Mouse (Mus musculus) embryonic facial prominence, embryonic 11.5 days (tissue): ENCODE data around the gene Muc13. TPM values are rescaled to one million over a fixed set of nuclear protein-coding genes. Genes with fewer than 3 reads are reported as not detected.
A peak's percentile ranks its signal among the peaks of the same experiment; 100 is the strongest.

Experiments used
- ATAC-seq: fragments of 200-750 bp; cut with Nextera tagmentation; replicated peaks from 2 replicates; pipeline ENCODE4 v1.8.0; 2017; ENCODE audit warnings: low read depth; ENCODE audit not compliant: insufficient number of reproducible peaks, low FRiP score, low TSS enrichment
- DNase-seq: peaks from one replicate; pipeline ENCODE4 v3.0.0-alpha.2; 2015; ENCODE audit warnings: low spot score
- H3K27ac ChIP-seq: fragments of 300-500 bp; sonication (generic); replicated peaks from 2 replicates; pipeline ENCODE4 v1.5.1; 2014; ENCODE audit warnings: mild to moderate bottlenecking, low read depth, low read length, control low read depth
- H3K27me3 ChIP-seq: fragments of 300-500 bp; sonication (generic); 2 replicates; pipeline ENCODE4 v1.6.1; 2014; ENCODE audit warnings: mild to moderate bottlenecking, low read length, moderate library complexity, mixed read lengths; ENCODE audit not compliant: control insufficient read depth, insufficient read depth
- H3K36me3 ChIP-seq: fragments of 300-500 bp; sonication (generic); replicated peaks from 2 replicates; pipeline ENCODE4 v1.6.1; 2014; ENCODE audit warnings: low read depth, mild to moderate bottlenecking, low read length, moderate library complexity, mixed read lengths; ENCODE audit not compliant: control insufficient read depth, insufficient read depth
- H3K4me1 ChIP-seq: fragments of 300-500 bp; sonication (generic); 2 replicates; pipeline ENCODE4 v1.6.1; 2014; ENCODE audit warnings: low read length, mixed read lengths; ENCODE audit not compliant: control insufficient read depth, insufficient read depth
- H3K4me2 ChIP-seq: fragments of 300-500 bp; sonication (generic); 2 replicates; pipeline ENCODE4 v1.6.1; 2014; ENCODE audit warnings: low read depth, mild to moderate bottlenecking, control low read depth, low read length, moderate library complexity
- H3K4me3 ChIP-seq: fragments of 300-500 bp; sonication (generic); 2 replicates; pipeline ENCODE4 v1.5.1; 2014; ENCODE audit warnings: low read depth, low read length, control low read depth
- H3K9ac ChIP-seq: fragments of 300-500 bp; sonication (generic); replicated peaks from 2 replicates; pipeline ENCODE4 v1.6.1; 2014; ENCODE audit warnings: mild to moderate bottlenecking, control low read depth, low read length
- H3K9me3 ChIP-seq: fragments of 300-500 bp; sonication (generic); replicated peaks from 2 replicates; pipeline ENCODE4 v1.6.1; 2016; ENCODE audit warnings: mild to moderate bottlenecking, low read length, inconsistent platforms, mixed read lengths; ENCODE audit not compliant: control insufficient read depth
- WGBS: fragments of 180-500 bp; shearing (Covaris S2); extraction: QIAGEN DNeasy Blood & Tissue Kit; methylation state at CpG from one replicate; pipeline ENCODE4 v1.1.7; 2014; 5-methylcytosine and 5-hydroxymethylcytosine counted together
- polyA plus RNA-seq: library from polyadenylated mRNA; unstranded; fragments of >200 nt; fragmentation: Nextera tagmentation; extraction: Ambion mirVana; gene quantifications from 2 replicates; pipeline ENCODE4 v1.2.1, GENCODE M21; 2014

The Muc13 gene
- 0.21 and 0.34 TPM in 2 replicates for polyA plus RNA-seq

DNA sequence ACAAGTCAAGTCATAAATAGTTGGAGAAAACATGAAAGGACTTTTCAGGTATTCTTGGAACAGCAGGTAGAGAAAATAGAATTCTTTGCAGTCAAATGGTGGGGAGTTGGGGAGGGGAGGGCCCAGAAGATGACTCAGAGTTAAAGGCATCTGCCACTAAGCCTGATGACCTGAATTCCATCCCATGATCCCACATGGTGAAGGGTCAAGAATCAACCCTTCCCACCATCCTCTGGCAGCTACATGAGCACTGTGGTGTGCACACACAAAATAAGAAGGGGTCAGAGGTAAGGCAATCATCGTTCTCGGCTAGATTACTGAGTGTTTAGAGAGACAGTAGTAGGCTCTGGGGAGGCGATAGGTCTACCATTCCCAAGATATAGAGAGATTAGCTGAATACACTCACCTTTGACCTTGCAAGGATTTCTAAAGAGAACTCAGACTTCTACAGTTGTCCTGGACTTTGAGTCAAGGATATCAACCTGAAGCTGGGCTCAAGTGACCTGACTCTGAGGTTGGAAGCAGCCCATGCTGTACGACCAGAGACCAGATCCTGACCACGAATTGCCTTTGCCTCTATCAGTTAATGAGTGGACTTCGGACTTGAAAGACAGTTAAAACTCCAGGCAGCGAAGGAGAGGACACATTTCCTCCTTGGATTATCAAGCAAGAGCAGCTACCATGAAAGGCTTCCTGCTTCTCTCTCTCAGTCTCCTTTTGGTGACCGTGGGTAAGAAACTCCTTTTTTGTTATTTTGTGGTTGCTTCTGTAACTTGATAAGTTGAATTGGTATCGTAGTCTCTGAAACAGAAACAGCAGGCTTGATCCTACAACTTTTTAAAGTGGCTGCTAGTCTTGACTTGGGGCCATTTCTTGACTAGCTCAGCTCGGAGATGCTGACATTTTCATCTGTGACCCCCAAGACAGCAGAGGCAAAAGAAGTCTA lies at the start of gene Muc13:
TSS of gene Muc13 (plus strand) at position 192 of the 946 bp plus-strand sequence.
- Histone ChIP-seq H3K9ac (no peak within 1 kb of the TSS), H3K4me1 (no peaks in the 10 kb centered on the region), H3K27ac (no peak within 1 kb of the TSS), H3K27me3 (no peaks in the 10 kb centered on the region), H3K4me2 (no peak within 1 kb of the TSS), H3K4me3 (no peak within 1 kb of the TSS), H3K36me3 (no peaks in the 10 kb centered on the region), H3K9me3 (no peaks in the 10 kb centered on the region)
- DNase-seq = no peak
- ATAC-seq = no peak
- WGBS = 88% methylated on average over 10 of the region's 10 CpGs

DNA sequence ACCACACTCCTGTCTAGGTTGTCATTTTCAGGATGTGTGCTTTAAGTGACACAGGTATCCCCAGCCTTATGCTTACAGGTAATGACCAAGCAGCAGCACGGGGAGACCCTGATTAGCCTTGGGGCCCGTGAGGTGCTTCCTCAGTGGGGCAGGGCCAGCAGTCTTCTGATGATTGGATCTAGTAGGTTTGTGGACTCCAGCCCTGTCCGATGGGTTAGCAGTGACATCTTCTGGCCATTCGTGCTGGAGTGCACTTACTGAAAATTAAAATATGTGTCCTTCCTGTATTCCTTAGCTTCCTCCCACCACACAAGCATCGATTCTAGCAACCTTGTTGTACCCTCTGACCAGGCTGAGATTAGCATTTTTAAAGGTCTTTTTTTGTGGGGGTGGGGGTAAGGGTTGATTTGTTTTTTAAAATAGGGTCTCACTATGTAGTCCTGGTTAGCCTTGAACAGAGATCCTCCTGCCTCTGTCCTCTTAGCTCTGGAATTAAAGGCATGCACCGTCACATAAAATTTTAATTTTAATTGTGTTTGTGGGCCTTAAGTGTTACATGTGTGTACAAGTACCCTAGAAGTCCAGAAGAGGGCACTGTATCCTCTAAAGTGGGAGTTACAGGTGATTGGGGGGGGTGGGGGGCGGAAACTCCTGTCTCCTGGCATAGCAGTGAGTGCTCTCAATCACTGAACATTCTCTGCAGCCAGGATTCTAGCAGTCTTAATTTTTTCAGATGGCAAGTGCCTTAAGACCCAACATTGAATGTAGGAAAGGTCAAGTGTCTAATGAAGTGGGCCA lies 49.0 kb upstream of the Muc13 start:
- Histone ChIP-seq H3K36me3 (no peaks in the 10 kb centered on the region), H3K27ac (no peak overlapping the region), H3K27me3 (no peaks in the 10 kb centered on the region), H3K9me3 (no peaks in the 10 kb centered on the region), H3K4me2 (no peak overlapping the region), H3K4me1 (peaks cover 2% of the 10 kb centered on the region; the same call in 1 of the 2 replicates), H3K4me3 (no peak overlapping the region), H3K9ac (no peak overlapping the region)
- ATAC-seq = no peak
- DNase-seq = peak; percentile 49
- WGBS = 60% methylated on average over 7 of the region's 7 CpGs

DNA sequence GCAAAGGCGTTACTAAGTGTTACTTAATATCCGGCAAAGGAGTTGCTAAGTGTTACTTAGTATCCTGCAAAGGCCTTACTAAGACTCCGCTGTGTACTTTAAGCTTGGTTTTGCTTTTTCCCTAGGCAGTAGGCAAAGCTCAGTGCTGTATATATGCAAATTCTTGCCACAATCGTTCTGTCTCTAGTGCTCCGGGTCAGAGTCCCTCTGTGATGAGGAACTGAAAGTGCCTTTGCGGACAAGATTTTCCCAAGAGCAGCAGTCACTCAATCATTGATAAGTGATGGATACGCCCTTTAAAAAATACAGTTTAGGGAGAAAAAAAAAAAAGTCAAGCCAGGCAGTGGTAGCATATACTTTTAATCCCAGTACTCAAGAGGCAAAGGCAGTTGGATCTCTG lies 48.4 kb upstream of the Muc13 start:
- no peaks in the 10 kb centered on the region for H3K27me3 ChIP-seq
- H3K4me2 ChIP-seq = no peak overlapping the region
- no peak overlapping the region for H3K4me3 ChIP-seq
- DNase-seq (no peak), ATAC-seq (no peak)
- 84% methylated on average over 7 of the region's 7 CpGs for WGBS
- no peak overlapping the region for H3K27ac ChIP-seq
- H3K9me3 ChIP-seq = no peaks in the 10 kb centered on the region
- no peak overlapping the region for H3K9ac ChIP-seq
- no peaks in the 10 kb centered on the region for H3K4me1 ChIP-seq
- no peaks in the 10 kb centered on the region for H3K36me3 ChIP-seq

DNA sequence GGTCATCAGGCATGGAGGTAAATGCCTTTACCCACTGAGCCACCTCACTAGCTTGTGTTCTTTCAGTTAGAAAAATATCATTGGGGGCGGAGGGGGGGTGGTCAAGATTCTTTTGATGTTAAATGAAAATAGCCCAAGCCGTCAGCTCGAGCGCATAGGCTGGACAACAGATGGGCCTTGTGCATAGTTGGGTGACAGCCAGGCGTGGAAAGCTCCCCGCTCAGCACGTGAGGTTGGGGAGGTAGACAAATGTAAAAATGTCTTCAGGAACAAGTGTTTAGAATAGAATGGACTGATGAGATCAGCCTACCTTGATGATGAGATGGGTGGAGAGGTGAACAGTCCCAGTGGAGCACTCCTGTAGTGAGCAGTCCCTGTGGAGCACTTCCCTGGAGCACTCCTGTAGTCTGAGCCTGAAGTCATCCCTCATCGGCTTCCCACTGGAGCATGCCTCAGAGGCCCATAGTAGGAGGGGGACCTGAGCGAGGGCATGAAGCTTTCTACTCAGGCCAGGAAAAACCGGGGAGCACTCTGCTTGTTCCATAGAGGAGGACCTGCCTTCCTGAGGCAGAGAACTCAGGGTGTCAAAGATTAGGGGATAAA lies 47.7 kb upstream of the Muc13 start:
- WGBS = 87% methylated on average over 10 of the region's 10 CpGs
- no peaks in the 10 kb centered on the region for H3K36me3 ChIP-seq

DNA sequence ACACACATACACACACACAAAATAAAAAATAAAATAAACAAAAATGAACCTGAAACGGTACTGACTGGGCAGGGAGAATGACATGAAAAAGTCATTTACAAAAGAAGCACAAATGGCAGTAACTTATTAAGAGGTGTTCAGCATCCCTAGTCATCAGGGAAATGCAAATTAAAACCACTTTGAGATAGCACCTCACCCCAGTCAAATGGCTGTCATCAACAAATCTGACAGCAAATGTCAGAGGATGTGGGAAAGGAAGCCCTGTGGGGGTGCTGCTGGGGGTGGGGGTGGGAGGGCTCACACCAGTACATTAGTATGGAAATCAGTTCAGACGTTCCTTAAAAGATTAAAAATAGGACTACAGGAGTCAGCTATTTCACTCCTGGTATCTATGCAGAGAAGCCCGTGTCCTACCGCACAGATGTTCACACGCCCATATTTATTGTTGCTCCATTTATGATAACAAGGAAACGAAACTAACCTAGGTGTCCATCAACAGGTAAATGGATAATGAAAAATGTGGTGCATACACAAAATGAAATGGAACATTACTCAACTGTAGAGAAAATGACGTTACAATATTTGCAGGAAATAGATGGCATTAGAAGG lies 46.4 kb upstream of the Muc13 start:
- Histone ChIP-seq H3K4me2 (no peak overlapping the region), H3K27ac (no peak overlapping the region), H3K4me3 (no peak overlapping the region), H3K4me1 (no peaks in the 10 kb centered on the region), H3K9me3 (no peaks in the 10 kb centered on the region), H3K9ac (no peak overlapping the region), H3K27me3 (no peaks in the 10 kb centered on the region), H3K36me3 (no peaks in the 10 kb centered on the region)
- 64% methylated on average over 7 of the region's 7 CpGs for WGBS
- DNase-seq (no peak), ATAC-seq (no peak)

More for the DNA sequence above, 47.7 kb upstream of the Muc13 start:
- H3K27me3 ChIP-seq = no peaks in the 10 kb centered on the region
- H3K27ac ChIP-seq = no peak overlapping the region
- no peak for ATAC-seq
- no peak overlapping the region for H3K9ac ChIP-seq
- H3K4me3 ChIP-seq = no peak overlapping the region
- no peaks in the 10 kb centered on the region for H3K4me1 ChIP-seq
- H3K9me3 ChIP-seq = no peaks in the 10 kb centered on the region
- H3K4me2 ChIP-seq = no peak overlapping the region
- no peak for DNase-seq

DNA sequence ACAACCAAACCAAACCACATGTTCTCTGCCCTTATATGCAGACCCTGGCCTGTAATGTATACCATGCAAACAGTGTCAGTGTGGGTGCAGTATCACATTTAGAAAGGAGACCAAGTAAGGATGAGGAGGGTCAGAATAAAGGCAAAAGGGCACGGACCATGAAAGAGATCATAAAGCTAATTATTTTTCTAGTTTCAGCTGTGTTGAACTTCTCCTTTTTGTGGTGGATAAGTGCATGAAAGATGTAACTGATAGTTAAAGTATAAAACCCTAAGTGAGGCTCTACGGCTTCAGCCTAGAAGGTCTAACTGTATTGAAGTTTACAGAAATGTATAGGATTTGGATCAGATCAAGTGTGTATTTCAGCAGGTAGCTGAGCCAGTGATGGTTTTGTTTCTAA lies 45.8 kb upstream of the Muc13 start:
- Histone ChIP-seq H3K4me2 (no peak overlapping the region), H3K9me3 (no peaks in the 10 kb centered on the region), H3K4me3 (no peak overlapping the region), H3K9ac (no peak overlapping the region), H3K27ac (no peak overlapping the region), H3K27me3 (no peaks in the 10 kb centered on the region), H3K4me1 (no peaks in the 10 kb centered on the region), H3K36me3 (no peaks in the 10 kb centered on the region)
- ATAC-seq (no peak), DNase-seq (no peak)
- WGBS = 71% methylated on average over 2 of the region's 2 CpGs

DNA sequence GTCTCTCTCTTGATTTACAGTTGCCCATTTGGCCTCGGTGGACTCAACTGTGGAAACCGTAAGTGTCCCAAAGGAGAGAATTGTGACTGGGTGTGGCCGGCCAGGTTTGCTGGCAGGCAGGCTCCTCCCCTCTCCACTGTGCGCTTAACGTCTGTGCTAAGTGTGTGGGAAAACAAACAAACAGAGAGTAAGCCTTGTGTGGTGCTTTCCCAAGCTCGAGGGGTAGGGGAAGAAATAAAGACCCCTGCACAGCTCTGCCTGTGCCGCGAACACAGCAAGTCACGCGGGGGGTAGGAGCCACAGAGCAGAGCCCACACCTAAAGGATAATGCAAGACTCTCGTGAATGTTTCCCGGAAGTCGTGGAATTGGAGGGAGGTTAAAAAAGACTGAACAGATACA lies 42.7 kb upstream of the Muc13 start:
- Histone ChIP-seq H3K4me1 (no peaks in the 10 kb centered on the region), H3K9me3 (no peaks in the 10 kb centered on the region), H3K4me3 (no peak overlapping the region), H3K4me2 (no peak overlapping the region), H3K27me3 (no peaks in the 10 kb centered on the region), H3K27ac (no peak overlapping the region), H3K9ac (no peak overlapping the region), H3K36me3 (no peaks in the 10 kb centered on the region)
- ATAC-seq = no peak
- DNase-seq = no peak
- WGBS = 36% methylated on average over 13 of the region's 13 CpGs
